Mouse (Mus musculus) cerebellum, postnatal 25 days (tissue): ENCODE measurements at regions not wholly inside any gene's neighbourhood (a gene's known extent, or its start where the extent isn't known, plus 50 kb on each side); places are given as distances from the start of the nearest gene placed in this dataset.

Experiments
- DNase-seq, 2 experiments: peaks; one replicate each; pipeline ENCODE4 v3.0.0; 2021; ENCODE audit warnings: mixed read lengths in 2 of 2

DNA sequence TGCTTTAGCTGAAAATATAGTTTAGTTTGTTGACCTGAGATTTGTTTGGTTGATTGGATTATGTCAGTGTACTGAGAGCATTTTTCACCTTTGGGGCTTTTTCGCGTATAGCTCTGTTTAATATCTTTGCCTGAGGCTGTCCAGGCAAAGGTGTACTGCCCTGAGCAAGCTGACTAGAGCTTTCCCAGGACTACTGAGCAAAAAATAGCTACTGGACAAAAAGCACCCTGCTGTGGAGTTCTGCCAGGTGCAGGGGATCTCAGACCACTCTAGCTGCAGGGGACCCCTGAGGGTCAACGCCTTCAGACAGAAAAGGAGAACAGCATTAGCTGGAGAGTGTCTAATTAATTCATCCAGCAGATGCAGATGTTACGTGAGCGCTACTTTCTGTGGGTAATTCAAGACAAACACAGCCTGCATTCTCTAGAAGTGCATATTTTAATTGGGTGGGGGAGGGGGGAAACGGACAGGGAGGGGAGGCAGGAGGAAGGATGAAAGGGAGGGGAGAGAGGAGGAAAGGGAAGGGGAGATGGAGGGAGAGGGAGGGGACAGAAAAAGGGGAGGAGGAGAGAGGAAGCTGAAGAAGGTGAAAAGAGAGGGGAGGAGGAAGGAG, 61.7 kb downstream of the Thnsl1 start:
- DNase-seq: no peak

DNA sequence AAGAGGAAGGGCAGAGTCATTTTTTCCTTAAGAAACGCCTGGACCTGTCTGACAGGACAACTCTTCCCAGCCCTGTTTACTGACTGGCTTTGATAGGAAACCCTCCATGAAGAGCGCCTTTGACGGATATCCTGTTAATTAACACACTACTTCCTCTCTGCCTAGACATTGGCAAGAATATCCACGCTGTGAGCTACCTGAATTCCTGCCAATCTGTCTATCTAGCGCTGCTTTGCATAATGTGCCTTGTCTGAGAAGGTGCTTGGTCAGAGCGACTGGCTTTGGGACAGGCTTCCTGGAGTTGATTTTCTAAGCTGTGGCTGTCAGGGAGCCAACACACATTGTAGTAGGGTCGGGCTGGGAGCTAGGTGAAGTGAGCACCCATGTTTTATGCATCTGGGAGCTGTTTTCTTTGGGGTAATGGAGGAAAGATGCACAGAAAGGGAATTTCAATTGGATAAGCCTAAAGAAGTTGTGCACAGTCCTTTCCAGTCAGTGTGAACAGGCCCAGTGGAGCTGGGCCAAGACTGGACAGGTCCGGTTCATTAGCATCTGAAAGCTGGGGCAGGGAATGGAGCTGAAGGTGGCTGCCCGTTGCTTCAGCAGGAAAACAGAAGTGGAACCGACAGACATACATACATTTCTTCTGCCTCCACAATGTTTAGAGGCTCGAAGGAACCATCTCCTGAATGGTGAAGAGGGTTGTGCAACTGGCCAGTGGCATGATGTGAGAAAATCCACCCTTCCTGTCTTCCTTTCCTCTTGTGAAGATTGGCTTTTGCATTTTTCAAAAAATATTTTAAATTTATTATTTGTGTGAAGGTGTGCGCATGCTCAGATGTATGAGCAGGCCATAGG, 64.7 kb downstream of the Thnsl1 start:
- DNase-seq: peak; percentile 36 to 45

DNA sequence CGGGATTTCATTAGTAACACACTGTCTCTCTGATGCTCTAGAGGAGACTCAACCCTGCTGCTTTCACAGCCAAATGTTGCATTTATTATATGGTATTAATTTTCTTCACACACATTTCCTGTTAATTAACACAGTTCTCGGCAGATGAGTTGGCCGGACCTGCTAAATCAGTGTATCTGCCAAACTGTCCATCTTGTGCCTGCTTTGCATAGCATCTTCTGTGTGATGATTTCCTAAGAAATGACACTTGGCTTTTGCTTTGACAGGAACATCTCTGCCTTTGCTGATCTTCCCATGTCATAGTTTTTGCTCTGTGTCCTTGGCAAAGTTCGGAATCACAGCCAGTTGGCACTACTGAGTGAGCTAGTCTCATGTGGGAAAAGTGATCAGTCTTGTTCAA, 67.9 kb downstream of the Thnsl1 start:
- DNase-seq: no peak

- DNase-seq: no peak
These were observed 69.8 kb downstream of the Thnsl1 start for GRCm38 (mm10) chr2:21275315-21275714.

DNA sequence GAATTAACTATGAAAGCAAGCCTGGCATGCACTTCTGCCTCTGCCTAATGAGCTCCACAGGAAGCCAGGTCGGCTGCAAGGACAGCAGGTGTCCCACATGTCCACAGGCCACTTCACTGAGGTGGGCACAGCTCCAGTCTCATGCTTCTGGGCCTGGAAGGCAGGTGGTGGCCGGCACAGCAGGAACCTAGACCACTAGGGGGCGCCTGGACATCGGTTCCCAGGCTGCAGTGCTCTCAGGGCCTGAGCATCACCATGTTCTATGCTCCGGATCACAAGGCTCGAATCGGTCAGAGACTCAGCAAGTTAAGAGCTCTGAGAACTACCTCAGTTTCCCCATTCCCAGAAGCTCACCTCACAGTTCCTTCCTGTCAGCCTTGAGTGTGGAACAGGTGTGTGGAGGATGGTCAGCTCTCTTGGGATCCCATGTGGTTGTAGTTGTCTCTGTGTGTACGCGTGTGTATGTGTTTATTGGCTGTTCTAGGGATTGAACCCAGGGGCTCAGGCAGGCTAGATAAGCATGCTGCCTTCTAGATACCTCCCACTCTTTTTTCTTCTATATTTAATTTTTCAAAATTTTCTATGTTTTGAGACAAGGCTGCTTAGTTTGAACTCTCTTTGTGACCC, 75.4 kb downstream of the Thnsl1 start:
- peak; percentile 95 to 98 for DNase-seq

DNA sequence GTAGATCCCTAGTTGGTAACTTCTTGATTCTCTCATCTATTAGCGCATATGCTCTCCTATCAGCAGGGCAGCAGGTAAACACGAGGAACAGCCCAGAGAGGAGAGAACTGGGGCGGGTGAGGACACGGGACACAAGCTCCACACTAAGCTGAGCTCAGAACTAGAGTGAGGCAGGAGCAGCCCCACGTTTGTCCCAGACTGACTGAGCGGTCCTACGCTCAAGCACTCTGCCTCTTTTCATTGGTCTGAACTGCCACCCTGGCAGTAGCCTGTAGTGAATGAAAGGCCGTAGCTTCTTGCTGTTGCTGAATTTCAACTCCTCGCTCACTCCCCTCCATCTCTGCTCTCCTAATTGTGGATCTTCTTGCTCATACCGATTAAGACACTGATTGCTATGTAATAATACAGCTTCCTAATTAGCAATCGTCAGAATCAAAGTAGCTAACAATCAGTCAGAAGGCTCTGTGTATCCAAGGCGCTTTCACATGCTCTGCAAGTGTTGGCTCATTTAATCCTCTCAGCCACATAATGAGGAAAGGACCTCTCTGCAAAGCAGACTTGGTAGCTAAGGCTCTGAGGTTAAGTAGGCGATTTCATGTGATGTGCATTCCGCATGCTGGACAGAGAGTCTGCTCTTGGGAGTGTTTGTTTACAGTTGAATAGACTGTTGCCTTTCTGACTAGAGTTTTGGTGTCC, 77.1 kb downstream of the Thnsl1 start:
- DNase-seq: peak in 1 of 2 experiments; percentile 18

- DNase-seq: peak in 1 of 2 experiments; percentile 26
These were observed 79.4 kb downstream of the Thnsl1 start for GRCm38 (mm10) chr2:21284881-21285280.

DNA sequence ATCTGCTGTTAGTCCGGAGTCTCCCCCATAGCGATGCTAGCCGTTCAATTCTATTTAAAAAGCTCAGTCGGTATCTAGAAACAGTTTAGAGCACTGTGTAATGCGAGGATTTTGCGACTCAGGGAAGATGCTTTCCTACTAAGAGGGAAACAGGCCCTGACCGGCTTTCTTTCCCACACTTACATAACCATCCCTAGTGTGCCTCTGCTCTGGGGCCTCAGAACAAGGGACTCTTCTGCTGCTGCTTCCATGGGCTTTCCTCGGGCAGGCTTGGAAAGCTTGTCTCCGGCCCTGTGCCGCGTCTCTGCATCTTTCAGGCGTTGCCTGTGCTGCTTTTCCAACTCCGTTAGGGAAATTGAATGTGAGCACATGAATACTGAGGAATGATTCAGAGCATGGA, 79.6 kb upstream of the Gpr158 start:
- peak; percentile 31 to 33 for DNase-seq

- no peak for DNase-seq
These were observed 74.6 kb upstream of the Gpr158 start for GRCm38 (mm10) chr2:21292669-21293151.

- DNase-seq: no peak
These were observed 73.3 kb upstream of the Gpr158 start for GRCm38 (mm10) chr2:21294002-21294401.

DNA sequence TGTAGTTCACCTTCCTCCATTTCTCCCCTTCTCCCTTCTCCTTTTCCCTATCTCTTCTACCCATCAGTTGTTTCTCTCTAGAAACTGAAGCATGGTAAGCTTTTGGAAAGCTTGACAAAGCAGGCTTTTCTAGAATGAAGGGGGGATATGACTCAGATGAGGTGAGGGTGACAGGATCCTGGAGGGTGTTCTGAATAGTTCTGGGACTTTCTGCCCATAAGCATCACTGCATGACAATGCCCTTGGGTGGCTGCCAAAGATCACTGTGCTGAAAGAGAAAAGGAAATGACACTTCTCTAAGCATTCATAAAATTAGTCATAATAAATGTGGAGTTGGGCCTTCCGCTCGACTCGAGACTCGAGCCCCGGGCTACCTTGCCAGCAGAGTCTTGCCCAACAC, 67.7 kb upstream of the Gpr158 start:
- DNase-seq: peak; percentile 42 to 75
